Mouse (Mus musculus) lung, adult 2 months (tissue): ENCODE results near the gene Galnt18.

Source experiments
- CTCF ChIP-seq: fragments of 200-500 bp; IDR thresholded peaks from 2 replicates; pipeline ENCODE4 v1.5.1; 2011; ENCODE audit warnings: mild to moderate bottlenecking, low read length, control low read depth; ENCODE audit not compliant: insufficient read depth
- POLR2A ChIP-seq: fragments of 200-500 bp; IDR thresholded peaks from 2 replicates; pipeline ENCODE4 v1.6.1; 2011; ENCODE audit warnings: low read depth, mild to moderate bottlenecking, control low read depth, low read length, borderline replicate concordance; ENCODE audit errors: extremely low read depth

DNA sequence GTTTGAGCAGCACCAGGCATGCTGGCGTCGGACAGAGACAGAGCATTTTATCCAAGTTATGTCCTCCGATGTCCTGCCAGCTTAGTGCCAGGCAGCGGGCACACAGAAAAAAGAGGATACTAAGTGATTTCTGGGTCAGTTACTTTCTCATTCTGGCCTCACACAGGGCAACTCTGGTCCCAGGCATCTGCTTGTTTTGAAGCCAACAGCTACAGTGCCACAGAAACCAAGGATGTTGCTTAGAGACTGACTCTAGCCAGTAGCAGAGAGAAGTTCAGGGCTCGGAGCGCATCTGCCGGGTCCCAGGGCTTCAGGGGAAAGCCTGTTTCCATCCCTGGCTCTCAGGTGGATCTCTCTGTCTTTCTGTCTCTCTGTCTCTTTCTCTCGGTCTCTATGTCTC is 124.8 kb downstream of the Galnt18 start:
- TF ChIP-seq POLR2A (no peak), CTCF (no peak)
